Mouse (Mus musculus) liver, embryonic 16.5 days (tissue): ENCODE results near the gene Sox5. TPM values are rescaled to one million over a fixed set of nuclear protein-coding genes. Genes with fewer than 3 reads are reported as not detected.

Experiments
- ATAC-seq: fragments of 200-750 bp; cut with Nextera tagmentation; 2 replicates; pipeline ENCODE4 v1.8.0; 2017; ENCODE audit warnings: low read depth, mild to moderate bottlenecking, moderate number of reproducible peaks, moderate library complexity
- H3K27ac ChIP-seq: fragments of 300-500 bp; sonication (generic); 2 replicates; pipeline ENCODE4 v1.5.1; 2014; ENCODE audit warnings: mild to moderate bottlenecking, low read length
- H3K27me3 ChIP-seq: fragments of 300-500 bp; sonication (generic); 2 replicates; pipeline ENCODE4 v1.6.1; 2014; ENCODE audit warnings: low read depth, low read length, mixed read lengths; ENCODE audit not compliant: control insufficient read depth, insufficient read depth
- H3K36me3 ChIP-seq: fragments of 300-500 bp; sonication (generic); 2 replicates; pipeline ENCODE4 v1.6.1; 2014; ENCODE audit warnings: mild to moderate bottlenecking; ENCODE audit not compliant: control insufficient read depth, insufficient read depth
- H3K4me1 ChIP-seq: fragments of 300-500 bp; sonication (generic); 2 replicates; pipeline ENCODE4 v1.6.1; 2014; ENCODE audit warnings: low read depth, low read length, mixed read lengths; ENCODE audit not compliant: control insufficient read depth
- H3K4me2 ChIP-seq: fragments of 300-500 bp; sonication (generic); 2 replicates; pipeline ENCODE4 v1.6.1; 2014; ENCODE audit warnings: low read depth, low read length, mixed read lengths
- H3K4me3 ChIP-seq: fragments of 300-500 bp; sonication (generic); 2 replicates; pipeline ENCODE4 v1.5.1; 2014; ENCODE audit warnings: low read depth, mild to moderate bottlenecking, low read length
- H3K9ac ChIP-seq: fragments of 300-500 bp; sonication (generic); 2 replicates; pipeline ENCODE4 v1.6.1; 2014; ENCODE audit warnings: low read depth, low read length
- H3K9me3 ChIP-seq: fragments of 300-500 bp; sonication (generic); replicated peaks from 2 replicates; pipeline ENCODE4 v1.6.1; 2016; ENCODE audit warnings: low read length; ENCODE audit not compliant: control insufficient read depth
- WGBS: fragments of 180-500 bp; shearing (Covaris S2); extraction: QIAGEN DNeasy Blood & Tissue Kit; methylation state at CpG from one replicate; pipeline ENCODE4 v1.1.7; 2014; ENCODE audit not compliant: insufficient replicate concordance; 5-methylcytosine and 5-hydroxymethylcytosine counted together
- polyA plus RNA-seq: library from polyadenylated mRNA; unstranded; fragments of >200 nt; fragmentation: Nextera tagmentation; extraction: Ambion mirVana; gene quantifications from 2 replicates; pipeline ENCODE4 v1.2.1, GENCODE M21; 2015

The Sox5 gene
- polyA plus RNA-seq, 1 experiment from 2014 or later: 7.5 TPM

DNA sequence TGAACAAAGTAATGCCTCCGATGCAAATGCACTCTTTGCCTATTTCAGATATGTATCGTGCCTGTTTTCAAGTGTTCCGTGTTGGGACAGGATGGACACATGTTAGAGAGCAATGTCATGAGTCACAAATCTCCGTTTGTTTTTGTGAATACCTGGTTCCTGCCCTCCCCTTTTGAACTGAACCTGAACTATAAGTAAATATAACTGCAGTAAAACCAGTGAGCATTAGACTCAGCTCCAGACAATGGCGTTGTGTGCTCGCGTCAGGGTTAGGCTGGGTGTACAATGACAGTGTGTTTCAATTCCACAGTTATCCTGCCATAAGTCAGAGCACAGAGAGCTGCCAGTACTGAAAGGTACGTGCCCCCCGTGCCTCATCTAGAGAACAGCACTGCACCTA lies 739.8 kb downstream of the Sox5 start:
- no peak overlapping the region for H3K4me3 ChIP-seq
- no peaks in the 10 kb centered on the region for H3K27me3 ChIP-seq
- H3K4me1 ChIP-seq: no peaks in the 10 kb centered on the region
- no peaks in the 10 kb centered on the region for H3K9me3 ChIP-seq
- no peak overlapping the region for H3K4me2 ChIP-seq
- no peak overlapping the region for H3K27ac ChIP-seq
- no peak overlapping the region for H3K9ac ChIP-seq
- ATAC-seq: peak; percentile 27; the same call in 1 of the 2 replicates
- no peaks in the 10 kb centered on the region for H3K36me3 ChIP-seq
- 65% methylated on average over 9 of the region's 9 CpGs for WGBS

DNA sequence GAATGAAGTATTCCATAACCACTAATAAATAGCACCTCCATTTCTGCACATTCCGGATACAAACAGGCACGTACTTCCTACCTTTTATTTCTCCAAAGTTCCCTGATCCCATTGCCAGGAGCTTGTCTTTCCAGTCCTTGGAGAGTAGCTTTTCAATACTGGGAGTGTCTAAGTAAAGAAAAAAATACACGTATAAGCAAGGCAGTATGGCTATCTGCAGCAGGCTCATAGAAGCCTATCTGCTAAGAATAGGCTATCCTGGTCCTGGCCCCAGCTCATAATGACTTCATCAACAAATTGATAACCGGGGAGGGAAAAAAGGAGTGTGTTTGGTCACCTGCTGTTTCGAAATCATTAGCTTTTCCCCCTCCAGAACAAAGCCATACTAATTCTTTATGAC lies 740.6 kb downstream of the Sox5 start:
- H3K27me3 ChIP-seq: no peaks in the 10 kb centered on the region
- no peak overlapping the region for H3K4me3 ChIP-seq
- H3K4me2 ChIP-seq: no peak overlapping the region
- H3K9me3 ChIP-seq: no peaks in the 10 kb centered on the region
- ATAC-seq: no peak
- no peaks in the 10 kb centered on the region for H3K36me3 ChIP-seq
- WGBS: 54% methylated on average over 5 of the region's 5 CpGs
- no peak overlapping the region for H3K9ac ChIP-seq
- H3K27ac ChIP-seq: no peak overlapping the region
- no peaks in the 10 kb centered on the region for H3K4me1 ChIP-seq

DNA sequence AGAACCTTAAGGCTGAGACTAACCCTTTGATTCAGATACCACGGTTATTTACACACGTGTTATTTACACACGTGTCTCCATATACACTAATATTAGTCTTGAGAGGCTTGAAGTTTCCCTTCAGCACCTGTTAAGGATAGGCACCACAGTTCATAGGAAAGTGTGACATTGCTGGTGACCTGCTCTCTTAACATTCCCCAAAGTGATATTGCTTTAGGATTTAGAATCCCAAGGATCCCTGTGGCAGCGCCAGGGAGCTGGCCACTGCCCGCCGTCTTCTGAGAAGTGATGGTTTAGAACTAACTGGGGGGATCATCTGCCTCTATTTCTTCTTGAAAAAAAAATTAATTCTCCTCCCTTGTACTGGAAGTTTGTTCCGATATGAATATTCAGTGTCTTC lies 741.4 kb downstream of the Sox5 start:
- Histone ChIP-seq H3K4me1 (no peaks in the 10 kb centered on the region), H3K36me3 (no peaks in the 10 kb centered on the region), H3K4me3 (no peak overlapping the region), H3K27ac (no peak overlapping the region), H3K27me3 (no peaks in the 10 kb centered on the region), H3K4me2 (no peak overlapping the region), H3K9ac (no peak overlapping the region), H3K9me3 (no peaks in the 10 kb centered on the region)
- WGBS: 77% methylated on average over 7 of the region's 7 CpGs
- no peak for ATAC-seq

DNA sequence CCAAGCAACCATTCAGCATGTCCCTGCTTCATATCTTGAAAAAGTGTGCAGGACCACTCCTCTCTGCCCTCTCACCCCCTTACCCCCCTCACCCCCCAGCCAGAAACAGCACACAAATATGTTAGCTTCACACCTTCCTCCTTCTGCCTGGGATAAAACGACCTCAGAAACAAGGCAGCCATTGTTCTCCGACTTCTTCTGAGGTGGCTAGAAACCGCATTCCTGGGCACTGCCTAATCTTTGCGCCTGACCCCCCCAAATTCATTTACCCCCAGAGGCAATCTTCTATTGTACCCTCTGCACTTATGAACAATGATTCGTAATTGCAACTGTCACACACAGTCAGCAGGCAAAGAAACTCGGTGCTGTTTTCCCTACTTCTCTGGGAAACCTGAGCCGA lies 742.6 kb downstream of the Sox5 start:
- no peak for ATAC-seq
- no peak overlapping the region for H3K4me3 ChIP-seq
- 58% methylated on average over 7 of the region's 7 CpGs for WGBS
- no peak overlapping the region for H3K9ac ChIP-seq
- H3K4me2 ChIP-seq: no peak overlapping the region
- no peaks in the 10 kb centered on the region for H3K36me3 ChIP-seq
- H3K27ac ChIP-seq: no peak overlapping the region
- no peaks in the 10 kb centered on the region for H3K27me3 ChIP-seq
- H3K4me1 ChIP-seq: no peaks in the 10 kb centered on the region
- H3K9me3 ChIP-seq: no peaks in the 10 kb centered on the region

DNA sequence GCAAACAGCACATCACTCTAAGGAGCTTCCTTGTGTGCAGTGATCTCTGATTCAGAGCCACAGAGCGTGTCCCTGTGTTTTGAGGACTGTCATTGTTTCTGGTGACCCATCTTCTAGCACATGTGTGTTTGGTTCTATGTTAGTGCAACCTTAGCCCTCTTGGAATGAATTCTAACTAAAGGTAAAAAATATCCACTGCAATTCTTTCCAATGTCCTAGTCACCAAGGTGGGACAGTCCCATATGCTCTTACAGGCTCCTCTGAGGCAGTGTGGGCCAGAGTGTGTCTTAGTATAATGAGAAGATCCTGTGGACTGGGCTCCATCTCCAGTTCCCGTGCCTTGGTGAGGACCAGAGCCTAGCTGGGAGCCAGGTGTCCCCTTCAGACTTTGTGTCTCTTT lies 748.6 kb downstream of the Sox5 start:
- Histone ChIP-seq H3K4me1 (no peaks in the 10 kb centered on the region), H3K9me3 (no peaks in the 10 kb centered on the region), H3K4me3 (no peak overlapping the region), H3K9ac (no peak overlapping the region), H3K27me3 (no peaks in the 10 kb centered on the region), H3K4me2 (no peak overlapping the region), H3K36me3 (no peaks in the 10 kb centered on the region), H3K27ac (no peak overlapping the region)
- WGBS: 55% methylated on average over 2 of the region's 2 CpGs
- no peak for ATAC-seq

DNA sequence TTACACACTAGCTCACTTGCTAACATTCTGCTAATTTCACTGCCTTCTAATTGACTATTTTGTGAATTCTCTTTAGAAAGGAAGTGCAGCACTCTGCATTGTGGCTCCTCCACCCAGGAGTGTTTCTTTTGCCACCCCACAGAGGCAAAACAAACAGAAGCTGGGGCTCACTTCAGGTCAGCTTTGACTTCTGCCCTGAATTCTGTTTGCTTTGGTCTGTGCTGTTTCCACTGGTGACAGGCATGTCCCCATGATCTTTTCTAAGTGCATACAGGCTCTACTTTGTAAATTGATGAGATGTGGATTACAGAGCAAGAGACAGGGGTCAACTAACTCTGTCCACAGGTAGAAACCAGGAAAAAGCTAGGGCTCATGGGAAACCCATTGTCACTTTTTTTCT lies 764.8 kb downstream of the Sox5 start:
- Histone ChIP-seq H3K36me3 (no peaks in the 10 kb centered on the region), H3K4me3 (no peak overlapping the region), H3K4me2 (no peak overlapping the region), H3K27ac (peak overlapping the region; percentile 41; the same call in 1 of the 2 replicates), H3K9me3 (no peaks in the 10 kb centered on the region), H3K9ac (no peak overlapping the region), H3K4me1 (no peaks in the 10 kb centered on the region), H3K27me3 (no peaks in the 10 kb centered on the region)
- ATAC-seq: peak; percentile 73

DNA sequence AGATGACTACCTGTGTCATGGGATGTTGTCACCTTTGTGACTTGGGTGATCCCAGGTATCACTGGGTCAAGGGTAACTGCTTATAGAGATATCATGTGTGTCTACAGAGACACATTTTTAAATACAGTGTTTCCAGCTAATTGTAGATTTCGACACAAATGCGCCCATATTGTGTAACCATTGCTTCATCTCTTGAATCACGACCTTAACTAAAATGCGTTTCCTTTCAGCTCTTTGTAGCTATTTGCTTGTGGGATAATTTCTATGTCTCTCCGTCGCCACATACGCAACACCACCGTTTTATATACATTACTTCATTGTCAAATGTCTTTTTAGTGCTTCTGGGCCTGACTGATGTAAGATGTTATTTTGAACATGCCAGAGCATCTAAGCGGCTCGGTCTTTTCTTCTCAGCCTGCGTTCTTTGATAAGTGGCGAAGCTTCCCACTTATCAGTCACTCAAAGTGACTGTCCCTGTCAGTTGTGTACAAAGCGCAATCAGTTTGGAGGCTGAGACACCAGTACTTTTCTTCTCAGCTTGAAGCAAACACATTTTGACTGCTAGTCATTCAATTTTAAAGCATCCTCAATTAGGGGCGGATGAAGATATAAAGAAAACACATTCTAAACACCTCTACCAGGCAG lies 769.8 kb downstream of the Sox5 start:
- no peaks in the 10 kb centered on the region for H3K9me3 ChIP-seq
- H3K4me2 ChIP-seq: no peak overlapping the region
- no peaks in the 10 kb centered on the region for H3K36me3 ChIP-seq
- H3K27ac ChIP-seq: no peak overlapping the region
- H3K4me3 ChIP-seq: no peak overlapping the region
- no peak overlapping the region for H3K9ac ChIP-seq
- WGBS: 39% methylated on average over 14 of the region's 14 CpGs
- no peaks in the 10 kb centered on the region for H3K4me1 ChIP-seq
- H3K27me3 ChIP-seq: no peaks in the 10 kb centered on the region
- ATAC-seq: 0 out of 2 replicates have a peak, but pooled peaks have one; percentile 7

DNA sequence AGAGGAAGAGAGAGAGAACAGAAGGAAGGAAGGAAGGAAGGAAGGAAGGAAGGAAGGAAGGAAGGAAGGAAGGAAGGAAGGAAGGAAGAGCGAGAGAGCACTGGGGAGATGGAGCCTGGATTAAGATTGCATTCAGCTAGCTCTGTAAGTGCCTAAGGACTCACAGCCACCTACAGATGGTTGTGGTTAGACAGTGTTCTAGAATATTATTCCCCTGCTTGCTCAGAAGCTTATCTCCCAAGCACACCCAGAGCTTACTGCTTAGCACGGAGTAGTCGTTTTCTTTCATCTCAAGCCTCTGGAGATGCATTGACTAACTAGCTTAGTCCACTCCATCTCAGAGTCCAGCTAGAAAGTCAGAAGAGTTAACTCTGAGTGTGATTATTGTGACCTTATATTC lies 770.8 kb downstream of the Sox5 start:
- no peak overlapping the region for H3K4me2 ChIP-seq
- H3K36me3 ChIP-seq: no peaks in the 10 kb centered on the region
- WGBS: 32% methylated on average over 3 of the region's 3 CpGs
- H3K4me1 ChIP-seq: no peaks in the 10 kb centered on the region
- no peak overlapping the region for H3K9ac ChIP-seq
- ATAC-seq: peak; percentile 51
- no peak overlapping the region for H3K27ac ChIP-seq
- no peak overlapping the region for H3K4me3 ChIP-seq
- no peaks in the 10 kb centered on the region for H3K9me3 ChIP-seq
- H3K27me3 ChIP-seq: no peaks in the 10 kb centered on the region

DNA sequence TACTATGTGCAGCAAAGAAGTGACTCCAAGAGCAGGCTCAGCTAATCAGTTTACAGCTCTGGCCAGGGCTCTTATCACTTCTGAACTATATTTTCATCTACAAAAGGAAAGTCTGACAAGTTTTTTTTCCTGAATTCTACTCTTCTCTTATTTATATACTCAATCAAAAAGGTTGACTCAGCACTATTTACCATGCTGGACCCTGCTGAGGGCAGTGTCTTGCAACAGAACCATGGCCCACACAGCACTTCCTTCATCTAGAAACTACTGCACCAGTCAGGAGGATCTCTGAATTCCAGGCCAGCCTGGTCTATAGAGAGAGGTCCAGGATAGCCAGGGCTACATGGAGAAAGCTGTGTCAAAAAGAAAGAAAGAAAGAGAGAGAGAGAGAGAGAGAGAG lies 771.5 kb downstream of the Sox5 start:
- Histone ChIP-seq H3K9me3 (no peaks in the 10 kb centered on the region), H3K4me1 (no peaks in the 10 kb centered on the region), H3K4me2 (no peak overlapping the region), H3K27me3 (no peaks in the 10 kb centered on the region), H3K9ac (no peak overlapping the region), H3K4me3 (no peak overlapping the region), H3K27ac (no peak overlapping the region), H3K36me3 (no peaks in the 10 kb centered on the region)
- no peak for ATAC-seq
